8 mouse cellular contexts compared by ENCODE assay signal in genomic region chr2:174463789-174464523, GRCm38 (mm10). TPM values are rescaled to one million over a fixed set of nuclear protein-coding genes. Genes with fewer than 3 reads are reported as not detected.
DNase-seq lines count a peak whose midpoint lies in the region; ATAC-seq lines count a peak whose summit lies in the region.

Gene Atp5e, minus strand, starts transcription at chr2:174464105.

- H3K9me3 ChIP-seq in heart, embryonic 13.5 days: no peaks in the 10 kb centered on the region
- H3K9me3 ChIP-seq in liver, embryonic 12.5 days (replicated peaks): no peaks in the 10 kb centered on the region
- no peaks in the 10 kb centered on the region for H3K9me3 ChIP-seq in stomach, embryonic 15.5 days

- peak; percentile 89 for DNase-seq in CD4-positive helper T cell, adult 2 months (ENCODE audit: low read depth, low spot score)
- peak; percentile 87 for DNase-seq in brain, embryonic 18.5 days (ENCODE audit: low read depth, low spot score)
- peak; percentile 98 for DNase-seq in kidney, postnatal 10 days
- DNase-seq in natural killer cell, adult 2 months (ENCODE audit: low spot score in 2 of 2): peak; percentile 90 to 92

- peak; percentile 100 for ATAC-seq in erythroid progenitor cell, adult 5-6 weeks (replicated peaks; ENCODE audit: low FRiP score, poor library complexity, severe bottlenecking)
- ATAC-seq in heart, embryonic 13.5 days (ENCODE audit: extremely low read depth, insufficient number of reproducible peaks, low FRiP score, low TSS enrichment): peak; percentile 99
- peak; percentile 100 for ATAC-seq in liver, embryonic 12.5 days
- ATAC-seq in stomach, embryonic 15.5 days (ENCODE audit: insufficient read depth, low FRiP score, low read depth): peak; percentile 100

- no peaks in the 10 kb centered on the region for H3K27me3 ChIP-seq in heart, embryonic 13.5 days (replicated peaks)
- no peaks in the 10 kb centered on the region for H3K27me3 ChIP-seq in liver, embryonic 12.5 days (replicated peaks)
- no peaks in the 10 kb centered on the region for H3K27me3 ChIP-seq in stomach, embryonic 15.5 days (replicated peaks)

- peak within 1 kb of the TSS; percentile 79 for H3K27ac ChIP-seq in heart, embryonic 13.5 days (replicated peaks)
- peak within 1 kb of the TSS; percentile 77 for H3K27ac ChIP-seq in liver, embryonic 12.5 days
- H3K27ac ChIP-seq in stomach, embryonic 15.5 days: peak within 1 kb of the TSS; percentile 67

- peaks cover 10% of the 10 kb centered on the region for H3K4me1 ChIP-seq in heart, embryonic 13.5 days
- H3K4me1 ChIP-seq in liver, embryonic 12.5 days: peaks cover 35% of the 10 kb centered on the region
- peaks cover 7% of the 10 kb centered on the region for H3K4me1 ChIP-seq in stomach, embryonic 15.5 days

- H3K9ac ChIP-seq in heart, embryonic 13.5 days: peak within 1 kb of the TSS; percentile 88
- H3K9ac ChIP-seq in liver, embryonic 12.5 days: peak within 1 kb of the TSS; percentile 84
- H3K9ac ChIP-seq in stomach, embryonic 15.5 days: peak within 1 kb of the TSS; percentile 79

- H3K4me2 ChIP-seq in heart, embryonic 13.5 days: peak within 1 kb of the TSS; percentile 84
- H3K4me2 ChIP-seq in liver, embryonic 12.5 days: peak within 1 kb of the TSS; percentile 90
- H3K4me2 ChIP-seq in stomach, embryonic 15.5 days: peak within 1 kb of the TSS; percentile 97

- H3K4me3 ChIP-seq in heart, embryonic 13.5 days: peak within 1 kb of the TSS; percentile 73
- peak within 1 kb of the TSS; percentile 75 for H3K4me3 ChIP-seq in liver, embryonic 12.5 days
- peak within 1 kb of the TSS; percentile 70 for H3K4me3 ChIP-seq in stomach, embryonic 15.5 days (replicated peaks)

- WGBS in heart, embryonic 13.5 days: 2% methylated on average over 48 of the region's 48 CpGs
- WGBS in liver, embryonic 12.5 days (ENCODE audit: insufficient replicate concordance): 2% methylated on average over 48 of the region's 48 CpGs
- 2% methylated on average over 48 of the region's 48 CpGs for WGBS in stomach, embryonic 15.5 days

- H3K36me3 ChIP-seq in heart, embryonic 13.5 days: peaks cover 73% of the 10 kb centered on the region
- H3K36me3 ChIP-seq in liver, embryonic 12.5 days: peaks cover 78% of the 10 kb centered on the region
- H3K36me3 ChIP-seq in stomach, embryonic 15.5 days: peaks cover 35% of the 10 kb centered on the region

RNA-seq across cellular contexts. Expression of gene Atp5e, which starts in this region (rescaled TPM):
- total RNA-seq in erythroid progenitor cell, adult 5-6 weeks (2015; ENCODE audit: low replicate concordance): 201 and 204 TPM in 2 replicates
- total RNA-seq in erythroid progenitor cell, adult 5-6 weeks (2017; ENCODE audit: low replicate concordance): 130 and 183 TPM in 2 replicates
- 1,102 and 1,120 TPM in 2 replicates for polyA plus RNA-seq in heart, embryonic 13.5 days (2015; fragmentation: Nextera tagmentation; extraction: Ambion mirVana)
- 514 and 545 TPM in 2 replicates for polyA plus RNA-seq in liver, embryonic 12.5 days (2016; fragmentation: Nextera tagmentation; extraction: Ambion mirVana)
- polyA plus RNA-seq in stomach, embryonic 15.5 days (2015; fragmentation: Nextera tagmentation; extraction: Ambion mirVana): 673 and 703 TPM in 2 replicates

Comparison
In these comparisons a context has a peak if more than half of its experiments do, and no peak if none do; other contexts are left out.
1. Peak in every context shown above with its lines: DNase-seq, ATAC-seq, H3K4me3 ChIP-seq and H3K27ac ChIP-seq.